Mouse (Mus musculus) cortical plate, adult 2 months (tissue): ENCODE data around the gene Hrh2. TPM values are rescaled to one million over a fixed set of nuclear protein-coding genes. Genes with fewer than 3 reads are reported as not detected.

Experiments
- H3K27ac ChIP-seq: fragments of 200-500 bp; 2 replicates; pipeline ENCODE4 v1.5.1; 2012; ENCODE audit warnings: low read length, control low read depth, inconsistent platforms; ENCODE audit not compliant: insufficient read depth
- H3K4me1 ChIP-seq: fragments of 200-500 bp; 2 replicates; pipeline ENCODE4 v1.6.1; 2011; ENCODE audit warnings: low read length; ENCODE audit not compliant: control insufficient read depth, insufficient read depth
- H3K4me3 ChIP-seq: fragments of 200-500 bp; 2 replicates; pipeline ENCODE4 v1.5.1; 2011; ENCODE audit warnings: mild to moderate bottlenecking, low read length, control low read depth; ENCODE audit not compliant: insufficient read depth
- CTCF ChIP-seq: fragments of 200-500 bp; IDR thresholded peaks from 2 replicates; pipeline ENCODE4 v1.5.1; 2011; ENCODE audit warnings: mild to moderate bottlenecking, control low read depth, low read length; ENCODE audit not compliant: insufficient read depth; ENCODE audit errors: extremely low read depth
- POLR2A ChIP-seq: fragments of 200-500 bp; IDR thresholded peaks from 2 replicates; pipeline ENCODE4 v1.6.1; 2011; ENCODE audit warnings: mild to moderate bottlenecking, low read length, control low read depth; ENCODE audit not compliant: insufficient read depth; ENCODE audit errors: extremely low read depth
- polyA plus RNA-seq: library from polyadenylated mRNA; depleted of rRNA; stranded (reverse); fragments of >200 nt; gene quantifications from 2 replicates; pipeline ENCODE4 v1.2.3, GENCODE M21; 2012

Hrh2 gene
- polyA plus RNA-seq, 1 experiment = 14.2 TPM

GRCm38 (mm10) chr13:54209476-54210253 lies 17.7 kb downstream of the Hrh2 start:
- H3K4me3 ChIP-seq = no peak overlapping the region
- no peak overlapping the region for H3K27ac ChIP-seq
- peaks cover 12% of the 10 kb centered on the region for H3K4me1 ChIP-seq
- no peak for TF ChIP-seq POLR2A
- TF ChIP-seq CTCF = no peak

- Histone ChIP-seq H3K4me1 (peaks cover 2% of the 10 kb centered on the region), H3K4me3 (no peak overlapping the region), H3K27ac (peak overlapping the region; percentile 57; the same call in 1 of the 2 replicates)
- no peak for TF ChIP-seq POLR2A
- no peak for TF ChIP-seq CTCF
Observed at GRCm38 (mm10) chr13:54211528-54212488, 19.9 kb downstream of the Hrh2 start.

- Histone ChIP-seq H3K4me1 (peaks cover 1% of the 10 kb centered on the region; the same call in 1 of the 2 replicates), H3K27ac (peak overlapping the region; percentile 57; the same call in 1 of the 2 replicates), H3K4me3 (no peak overlapping the region)
- TF ChIP-seq POLR2A = no peak
- TF ChIP-seq CTCF = no peak
Observed at GRCm38 (mm10) chr13:54212516-54212915, 20.6 kb downstream of the Hrh2 start.

GRCm38 (mm10) chr13:54215266-54215665 lies 23.3 kb downstream of the Hrh2 start:
- H3K27ac ChIP-seq = no peak overlapping the region
- H3K4me1 ChIP-seq = peaks cover 5% of the 10 kb centered on the region
- no peak overlapping the region for H3K4me3 ChIP-seq
- TF ChIP-seq POLR2A = no peak
- TF ChIP-seq CTCF = no peak

- no peak for TF ChIP-seq CTCF
- no peak for TF ChIP-seq POLR2A
- H3K27ac ChIP-seq = no peak overlapping the region
- H3K4me1 ChIP-seq = peaks cover 5% of the 10 kb centered on the region
- no peak overlapping the region for H3K4me3 ChIP-seq
Observed at GRCm38 (mm10) chr13:54215777-54216316, 23.9 kb downstream of the Hrh2 start.

- Histone ChIP-seq H3K27ac (no peak overlapping the region), H3K4me3 (no peak overlapping the region), H3K4me1 (peaks cover 3% of the 10 kb centered on the region)
- TF ChIP-seq CTCF = no peak
- no peak for TF ChIP-seq POLR2A
Observed at GRCm38 (mm10) chr13:54218341-54218740, 26.4 kb downstream of the Hrh2 start.

- TF ChIP-seq CTCF = no peak
- Histone ChIP-seq H3K27ac (no peak overlapping the region), H3K4me1 (peaks cover 3% of the 10 kb centered on the region), H3K4me3 (no peak overlapping the region)
Observed at GRCm38 (mm10) chr13:54221631-54222179, 29.8 kb downstream of the Hrh2 start.

- Histone ChIP-seq H3K4me3 (no peak overlapping the region), H3K4me1 (peaks cover 2% of the 10 kb centered on the region), H3K27ac (no peak overlapping the region)
- TF ChIP-seq POLR2A (no peak), CTCF (no peak)
Observed at GRCm38 (mm10) chr13:54222921-54223769, 31.2 kb downstream of the Hrh2 start.
